Mouse (Mus musculus) ovary, postnatal 10 days (tissue): ENCODE measurements at regions not wholly inside any gene's neighbourhood (a gene's known extent, or its start where the extent isn't known, plus 50 kb on each side); places are given as distances from the start of the nearest gene placed in this dataset.
A peak's percentile ranks its signal among the peaks of the same experiment; 100 is the strongest.
"Not testable (repeated sequence)": the region's sequence is repeated elsewhere in the genome, so short reads cannot be mapped to it uniquely, and the experiment has no call there.

Experiments
- DNase-seq: peaks from one replicate; pipeline ENCODE4 v3.0.0; 2022; ENCODE audit warnings: low spot score

DNA sequence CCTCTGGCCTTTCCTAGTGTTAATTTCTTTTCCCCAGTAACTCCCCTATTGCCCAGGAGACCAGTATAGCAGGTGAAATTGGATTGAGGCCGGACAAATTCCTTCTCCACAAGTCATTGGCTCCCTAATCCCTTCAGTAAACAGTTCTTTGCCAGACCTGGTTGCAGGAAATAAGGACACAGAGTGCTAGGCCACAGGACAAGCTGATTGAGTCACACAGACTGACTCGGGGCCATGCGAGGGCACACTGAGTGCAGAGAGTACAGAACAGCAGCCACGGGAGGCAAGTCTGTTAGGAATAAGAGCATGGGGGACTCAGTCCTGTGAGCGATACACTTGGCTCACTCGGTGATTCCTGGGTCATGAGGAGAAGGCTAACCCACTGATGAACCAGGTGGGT lies 134.3 kb upstream of the Ajap1 start:
- DNase-seq, result no peak

DNA sequence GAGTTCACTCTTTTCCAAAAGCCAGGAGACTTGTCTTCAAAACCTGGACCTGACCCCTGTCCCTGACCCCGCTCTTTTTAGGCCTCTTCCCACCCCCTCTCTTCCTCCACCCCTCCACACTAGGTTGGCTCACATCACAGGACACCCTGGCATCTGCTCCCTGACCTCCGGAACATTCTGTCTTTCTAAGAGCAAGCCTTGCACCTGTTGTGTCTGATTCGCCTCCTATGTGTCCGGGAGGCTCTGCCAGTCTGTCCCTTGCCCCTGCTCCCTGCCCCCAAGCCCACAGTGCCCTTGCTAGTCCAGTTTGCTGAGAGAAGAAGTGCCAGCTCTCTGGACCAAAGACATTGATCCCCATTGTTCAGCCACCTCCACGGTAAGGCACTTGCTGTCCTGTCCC lies 138.3 kb upstream of the Ajap1 start:
- no peak for DNase-seq

DNA sequence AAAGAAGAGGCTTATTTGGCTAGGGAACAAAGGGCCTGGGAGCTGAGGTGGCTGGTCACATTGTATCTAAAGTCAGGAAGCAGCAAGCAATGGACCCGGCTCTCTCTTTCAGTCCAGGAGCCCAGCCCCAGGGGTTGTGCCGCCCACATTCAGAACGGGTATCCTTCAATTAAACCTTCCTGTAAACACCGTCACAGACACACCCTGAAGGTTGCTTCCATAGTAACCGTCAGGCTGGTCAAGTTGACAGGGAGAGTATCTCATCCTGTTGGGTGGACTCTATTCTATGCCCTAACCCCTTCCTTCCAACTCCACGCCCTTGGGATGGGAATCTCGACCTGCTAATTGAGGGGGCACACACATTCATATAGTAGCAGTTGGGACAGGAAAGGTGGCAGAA lies 148.6 kb upstream of the Ajap1 start:
- no peak for DNase-seq

DNA sequence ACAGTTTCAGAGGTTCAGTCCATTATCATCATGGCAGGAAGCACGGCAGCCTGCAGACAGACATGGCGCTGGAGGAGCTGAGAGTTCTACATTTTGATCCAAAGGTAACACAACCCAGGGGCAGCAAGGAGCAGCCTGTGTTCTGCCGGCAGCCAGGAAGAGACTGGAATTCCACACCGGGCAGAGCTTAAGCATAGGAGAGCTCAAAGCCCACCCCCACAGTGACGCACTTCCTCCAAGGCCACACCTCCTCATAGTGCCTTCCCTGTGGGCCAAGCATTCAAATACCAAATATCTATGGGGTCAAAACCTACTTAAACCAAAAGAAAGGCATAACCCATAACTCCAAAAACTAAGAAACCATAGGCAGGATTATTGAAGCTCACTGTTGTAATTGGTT lies 149.4 kb upstream of the Ajap1 start:
- DNase-seq, result no peak

DNA sequence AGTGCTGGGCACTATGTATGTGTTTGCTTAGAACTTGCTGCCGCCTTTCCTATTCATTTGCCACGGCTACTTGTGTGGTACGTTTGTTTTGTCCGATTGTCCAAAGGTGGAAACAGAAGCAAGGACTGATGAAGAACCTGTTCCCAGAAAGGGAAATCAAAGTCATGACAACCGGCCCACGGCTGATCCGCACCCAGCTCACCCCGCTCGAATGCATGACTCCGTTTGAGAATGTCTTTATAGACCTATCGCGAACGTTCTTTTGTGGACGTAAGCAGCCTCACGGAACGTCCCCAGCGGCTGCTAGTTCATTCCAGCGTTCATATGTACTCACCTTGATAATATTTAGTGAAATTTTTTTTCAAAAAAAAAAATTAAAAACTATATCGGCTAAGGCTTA lies 149.9 kb upstream of the Ajap1 start:
- DNase-seq, result no peak

DNA sequence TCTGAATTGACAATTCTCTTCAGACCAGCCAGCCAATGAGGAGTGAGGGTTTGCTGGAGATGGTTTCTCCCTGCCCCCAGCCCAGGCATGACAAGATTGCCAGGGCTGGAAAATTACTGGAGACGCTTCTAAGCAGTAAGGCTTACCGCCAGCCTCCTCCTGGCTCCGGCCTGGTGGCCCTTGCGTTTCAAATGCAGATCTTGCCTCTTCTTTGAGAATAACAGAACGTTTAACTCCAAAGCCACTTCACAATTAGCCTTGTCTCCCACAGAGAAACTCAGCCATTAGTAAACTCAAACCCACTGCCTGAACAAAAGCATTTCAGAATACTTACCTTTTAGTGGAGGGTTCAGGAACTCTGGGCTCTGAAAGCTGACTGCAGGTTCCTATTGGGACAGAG lies 150.6 kb upstream of the Ajap1 start:
- no peak for DNase-seq

DNA sequence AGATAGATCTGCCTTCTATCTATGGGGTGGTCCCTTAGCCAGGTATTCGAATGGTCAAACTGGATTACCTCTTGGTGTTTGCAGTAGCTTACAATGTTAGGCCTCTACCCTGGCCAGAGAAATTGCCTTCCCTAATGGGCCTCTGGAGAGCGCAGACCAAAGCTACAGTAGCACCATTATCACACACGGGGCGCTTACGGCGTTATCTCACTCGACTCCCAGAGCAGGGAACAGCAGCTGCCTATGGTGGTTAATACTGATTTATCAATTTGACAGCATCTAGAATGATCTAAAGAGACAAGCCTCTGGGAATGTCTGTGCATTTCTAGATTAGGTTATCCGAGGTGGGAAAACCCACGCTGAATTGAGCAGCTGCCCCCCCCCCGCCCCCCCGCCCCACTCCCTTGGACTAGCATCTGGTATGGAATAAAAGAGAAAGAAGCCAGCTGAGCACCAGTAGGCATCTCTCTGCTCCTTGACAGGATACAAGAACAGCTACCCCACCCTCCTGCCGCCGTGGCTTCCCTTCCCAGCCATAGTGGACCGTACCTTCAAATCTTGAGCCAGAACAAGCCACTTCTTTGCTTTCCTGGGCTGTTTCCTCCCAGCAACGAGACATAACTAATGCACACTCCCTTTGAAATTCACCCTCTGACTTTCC lies 151.7 kb upstream of the Ajap1 start:
- no peak for DNase-seq

DNA sequence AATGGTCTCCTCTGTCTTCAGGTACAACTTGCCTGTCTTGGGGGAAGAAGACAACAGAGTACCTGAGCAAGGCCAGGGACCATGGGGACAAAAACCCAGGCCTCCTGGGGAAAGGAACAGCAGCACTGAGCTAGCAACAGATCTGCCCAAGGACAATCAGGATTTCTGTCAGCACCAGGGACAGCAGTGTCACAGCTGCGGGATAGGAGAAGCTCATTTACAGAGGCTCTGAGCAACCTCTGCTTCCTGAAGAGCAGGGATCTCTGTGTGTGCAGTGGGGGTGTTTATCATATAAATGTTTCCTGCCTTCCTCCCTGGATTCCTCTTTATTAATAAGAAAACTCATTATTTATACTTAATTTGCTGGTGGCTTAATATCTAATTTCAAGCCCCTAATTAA lies 155.4 kb upstream of the Ajap1 start:
- no peak for DNase-seq

DNA sequence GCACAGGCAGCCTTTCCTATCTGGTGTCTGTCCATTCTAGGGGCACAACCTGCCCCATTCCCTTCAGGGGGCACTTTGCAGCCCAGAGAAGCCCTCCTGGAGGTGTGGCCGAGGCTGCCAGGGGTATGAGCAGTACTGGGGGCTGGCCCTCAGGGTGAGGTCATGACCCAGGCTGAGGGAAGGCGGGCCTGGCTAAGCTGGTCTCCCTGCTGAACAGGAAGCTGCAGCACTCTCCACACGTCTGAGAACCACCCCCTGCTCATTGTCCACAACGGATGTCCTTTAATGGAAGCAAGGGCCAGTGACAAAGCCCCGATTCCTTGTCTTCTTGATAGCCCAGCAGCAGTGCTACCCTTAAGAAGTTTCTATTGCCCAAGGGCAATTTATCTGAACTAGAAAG lies 169.2 kb upstream of the Ajap1 start:
- DNase-seq, result no peak

DNA sequence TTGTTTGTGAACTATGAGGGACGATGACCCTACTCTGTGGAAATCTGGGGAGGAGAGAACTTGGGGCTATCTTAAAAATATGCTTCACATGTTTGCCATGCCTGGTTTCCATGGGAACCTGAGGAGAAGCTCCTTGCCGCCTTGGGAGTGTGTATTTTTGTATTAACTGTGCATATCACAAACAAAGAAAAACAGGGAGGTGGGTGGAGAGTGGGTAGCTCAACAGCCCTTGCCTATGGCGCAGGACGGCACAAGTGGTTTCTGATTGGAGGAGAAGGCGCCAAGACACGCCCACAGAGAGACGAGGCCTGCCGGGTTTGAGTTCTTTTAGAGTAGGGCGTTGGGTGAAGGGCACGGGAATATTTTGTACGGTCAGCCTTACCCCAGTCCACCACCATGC lies 170.2 kb upstream of the Ajap1 start:
- DNase-seq, result no peak

DNA sequence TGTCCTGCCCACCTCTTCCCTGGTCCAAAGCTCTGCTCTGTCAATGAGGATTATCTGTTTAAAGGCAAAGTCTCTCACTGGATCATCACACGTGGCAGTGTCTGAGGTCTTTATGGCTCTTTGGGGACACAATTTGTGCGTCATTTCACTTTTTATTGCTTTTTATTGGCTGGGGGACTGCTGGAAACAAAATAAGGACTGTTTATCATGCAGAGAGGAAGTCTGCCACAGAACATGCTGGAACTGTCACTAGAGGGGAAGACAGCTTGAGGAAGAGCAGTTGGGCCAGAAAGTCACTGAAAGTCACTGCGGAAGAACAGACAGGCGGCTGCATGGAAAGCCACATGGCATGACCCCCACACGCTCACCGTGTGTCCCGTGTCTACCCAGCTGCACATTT lies 180.1 kb upstream of the Ajap1 start:
- DNase-seq, result no peak

DNA sequence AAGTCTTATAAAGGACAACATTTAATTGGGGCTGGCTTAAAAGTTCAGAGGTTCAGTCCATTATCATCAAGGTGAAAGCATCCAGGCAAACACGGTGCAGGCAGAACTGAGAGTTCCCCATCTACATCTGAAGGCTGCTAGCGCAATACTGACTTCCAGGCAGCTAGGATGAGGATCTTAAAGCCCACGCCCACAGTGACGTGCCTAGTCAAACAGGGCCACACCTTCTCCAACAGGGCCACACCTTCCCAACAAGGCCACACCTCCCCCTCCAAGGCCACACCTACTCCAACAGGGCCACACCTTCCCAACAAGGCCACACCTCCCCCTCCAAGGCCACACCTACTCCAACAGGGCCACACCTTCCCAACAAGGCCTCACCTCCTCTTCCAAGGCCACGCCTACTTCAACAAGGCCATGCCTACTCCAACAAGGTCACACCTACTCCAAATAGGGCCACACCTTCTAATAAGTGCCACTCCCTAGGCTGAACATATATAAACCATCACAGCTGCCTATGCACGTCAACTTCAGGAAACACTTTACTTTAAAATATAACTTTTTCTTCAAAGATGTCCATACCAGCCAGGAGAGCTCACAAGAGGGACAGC lies 184.1 kb upstream of the Ajap1 start:
- DNase-seq, result not testable (repeated sequence)

DNA sequence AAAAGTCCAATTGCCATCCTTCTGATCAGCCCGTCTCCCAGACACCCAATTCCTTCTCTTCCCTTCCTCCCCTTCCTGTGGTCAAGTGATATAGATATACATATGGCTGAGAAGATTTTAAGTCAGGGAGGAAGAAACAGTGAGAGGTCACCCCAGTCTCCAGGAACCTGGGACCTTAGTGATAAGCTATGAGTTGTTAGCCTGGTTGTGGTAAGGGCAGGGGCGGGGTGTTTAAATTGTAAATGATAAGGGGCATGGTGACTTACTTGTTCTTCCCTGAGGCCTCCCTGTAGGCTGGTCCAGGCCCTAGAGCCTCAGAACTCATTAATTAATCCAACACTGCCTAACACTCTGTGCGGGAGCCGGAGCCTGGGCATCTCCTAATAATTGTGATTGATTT lies 186.5 kb upstream of the Ajap1 start:
- no peak for DNase-seq

DNA sequence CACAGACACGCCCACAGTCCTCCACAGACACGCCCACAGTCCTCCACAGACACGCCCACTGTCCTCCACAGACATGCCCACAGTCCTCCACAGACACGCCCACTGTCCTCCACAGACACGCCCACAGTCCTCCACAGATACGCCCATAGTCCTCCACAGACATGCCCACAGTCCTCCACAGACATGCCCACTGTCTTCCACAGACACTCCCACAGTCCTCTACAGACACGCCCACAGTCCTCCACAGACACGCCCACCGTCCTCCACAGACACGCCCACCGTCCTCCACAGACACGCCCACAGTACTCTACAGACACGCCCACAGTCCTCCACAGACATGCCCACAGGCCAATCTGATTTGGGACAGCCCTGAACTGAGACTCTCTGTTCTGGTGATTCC lies 187.6 kb upstream of the Ajap1 start:
- no peak for DNase-seq

DNA sequence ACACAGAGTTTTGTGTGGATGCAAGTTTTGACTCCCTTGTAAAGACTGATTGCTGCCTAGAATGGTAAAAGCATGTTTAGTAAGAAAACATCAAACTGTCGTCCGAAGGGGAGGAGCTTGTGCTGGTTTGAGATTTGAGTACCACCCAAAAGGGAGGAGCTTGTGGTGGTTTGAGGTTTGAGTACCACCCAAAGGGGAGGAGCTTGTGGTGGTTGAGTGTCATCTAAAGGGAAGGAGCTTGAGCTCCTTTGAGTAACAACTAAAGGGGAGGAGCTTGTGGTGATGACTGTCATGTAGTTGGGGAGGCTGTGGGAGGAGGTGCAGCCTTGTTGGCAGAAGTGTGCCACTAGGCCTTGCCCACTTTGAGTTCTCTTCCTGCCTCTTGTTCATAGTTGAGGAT lies 192.8 kb upstream of the Ajap1 start:
- DNase-seq, result no peak

DNA sequence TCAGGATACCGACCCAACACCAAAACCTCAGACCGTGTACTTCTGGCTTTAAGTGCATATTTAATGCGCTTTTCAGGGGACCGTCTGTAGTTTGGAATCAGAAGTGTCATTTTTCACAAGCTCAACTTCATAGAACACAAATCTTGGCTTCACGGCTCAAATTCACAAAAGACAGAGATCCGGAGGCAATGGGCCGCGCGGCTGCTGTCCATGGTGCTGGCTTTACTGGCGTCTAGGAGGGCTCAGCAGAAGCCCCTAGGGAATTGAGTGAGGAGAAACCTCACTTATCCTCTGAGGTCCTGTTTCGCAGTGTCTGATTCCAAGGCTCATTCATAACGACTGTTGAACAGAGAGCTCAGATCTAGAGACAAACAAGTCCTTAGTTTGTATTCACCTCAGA lies 196.5 kb upstream of the Ajap1 start:
- DNase-seq, result peak; percentile 6

DNA sequence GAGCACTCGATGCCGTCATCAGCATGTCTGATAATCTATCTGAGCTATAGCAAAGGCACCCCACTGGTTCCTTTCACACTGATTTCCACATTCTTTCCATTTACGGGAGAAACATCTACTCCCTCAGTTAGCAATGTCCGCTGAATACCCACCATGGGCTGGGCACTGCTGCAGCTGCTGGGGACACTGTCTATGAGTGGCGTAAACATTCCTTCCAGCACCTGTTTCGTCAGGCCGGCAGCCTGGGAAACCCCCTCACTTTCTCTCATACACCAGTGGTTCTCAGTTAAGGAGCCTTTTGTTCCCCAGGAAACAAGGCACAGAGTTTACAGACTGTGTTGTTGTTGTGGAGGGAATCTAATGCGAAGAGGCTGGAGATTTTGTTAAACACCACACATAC lies 205.8 kb upstream of the Ajap1 start:
- no peak for DNase-seq

DNA sequence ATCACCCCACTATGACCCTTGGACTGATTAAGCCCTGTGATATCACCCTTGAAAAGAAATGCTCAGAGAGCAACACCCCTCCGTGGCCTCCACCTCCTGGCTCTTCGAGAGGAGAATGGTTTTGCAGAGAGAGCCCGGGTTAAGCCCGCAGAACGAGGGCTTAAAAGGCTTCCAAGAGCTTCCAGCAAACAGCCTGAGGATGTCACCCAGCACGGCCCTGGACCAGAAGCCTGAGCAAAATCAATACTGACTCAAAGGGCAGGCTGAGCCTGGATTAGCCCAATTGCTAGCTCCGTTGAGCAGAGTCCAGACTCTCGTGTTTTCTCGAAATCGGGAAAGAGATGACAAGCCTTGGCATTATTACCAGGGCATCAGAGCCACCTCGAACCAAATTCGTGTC lies 211.3 kb upstream of the Ajap1 start:
- no peak for DNase-seq

DNA sequence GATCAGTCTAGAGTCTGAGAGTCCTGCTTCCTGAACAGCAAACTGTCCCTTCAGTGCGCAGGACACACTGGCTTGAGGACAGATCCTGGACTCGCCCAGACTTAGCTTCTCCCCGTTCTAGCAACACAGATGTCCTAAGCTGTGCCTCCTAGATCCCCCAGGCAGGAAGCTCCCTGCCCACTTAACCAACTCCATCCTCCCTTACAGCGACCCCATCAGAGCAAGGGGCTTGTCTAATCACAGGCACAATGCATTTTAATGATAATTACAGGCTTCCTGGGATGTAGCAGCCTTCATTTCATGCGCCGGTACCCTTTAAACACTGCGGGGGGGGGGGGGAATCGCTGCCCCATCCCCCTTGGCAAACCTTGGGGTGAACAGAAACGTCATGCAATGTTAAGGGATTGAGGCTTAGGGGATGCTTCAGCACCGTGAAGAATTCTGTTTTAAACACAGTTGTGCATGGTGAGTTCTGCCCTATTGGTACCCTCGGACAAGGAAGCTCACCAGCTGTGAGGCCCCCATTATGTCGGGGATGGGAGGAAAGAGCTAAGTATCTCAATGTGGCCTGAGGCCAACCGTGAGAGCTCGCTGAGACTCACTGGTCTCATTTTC lies 213.9 kb upstream of the Ajap1 start:
- no peak for DNase-seq

DNA sequence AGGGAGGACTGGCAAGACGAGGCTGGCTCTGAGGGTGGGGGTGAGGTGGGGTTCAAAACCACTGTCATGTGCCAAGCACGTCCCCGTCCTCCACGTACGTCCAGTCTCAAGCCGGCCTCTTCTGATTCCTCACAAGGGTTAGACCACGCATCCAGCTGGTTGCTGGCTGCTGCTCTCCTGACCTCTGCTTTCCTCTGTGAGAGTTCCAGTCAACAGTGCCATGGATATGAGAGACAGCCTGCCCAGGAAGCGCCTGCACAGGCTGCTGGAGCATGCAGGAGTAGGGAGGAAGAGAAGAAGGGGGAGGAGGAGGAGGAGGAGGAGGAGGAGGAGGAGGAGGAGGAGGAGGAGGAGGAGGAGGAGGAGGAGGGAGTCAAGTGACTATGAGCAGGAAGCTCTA lies 224.6 kb upstream of the Ajap1 start:
- no peak for DNase-seq

DNA sequence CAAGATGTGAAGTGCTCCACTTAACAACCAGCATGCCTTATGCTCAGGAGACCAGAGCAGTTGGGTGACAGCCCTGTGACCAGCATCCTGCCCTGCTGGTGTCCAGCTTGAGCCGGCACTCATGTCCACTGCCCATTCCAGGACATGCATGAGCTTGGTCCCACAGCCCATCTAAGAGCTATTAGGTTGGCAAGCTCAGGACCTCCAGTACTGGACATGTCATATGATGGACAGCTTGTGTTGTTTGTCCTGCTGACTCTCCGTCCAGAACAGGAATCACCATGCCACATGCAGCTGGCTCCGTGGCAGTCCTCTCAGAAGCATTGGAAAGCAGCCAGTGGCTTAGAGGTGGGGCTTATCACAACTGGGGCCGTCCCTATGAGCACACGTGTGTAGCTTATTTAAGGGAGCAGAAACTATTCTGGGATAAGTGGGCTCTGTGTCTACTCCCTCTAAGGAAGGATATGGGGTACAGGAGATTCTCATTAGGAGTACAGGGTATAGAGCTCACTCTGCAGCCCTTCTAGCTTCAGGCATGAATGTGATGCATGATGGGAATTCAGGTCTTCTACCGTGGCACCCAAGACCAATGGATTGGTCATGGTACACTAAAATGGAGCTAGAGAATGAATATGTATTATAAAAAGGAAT lies 232.5 kb upstream of the Ajap1 start:
- DNase-seq, result no peak

DNA sequence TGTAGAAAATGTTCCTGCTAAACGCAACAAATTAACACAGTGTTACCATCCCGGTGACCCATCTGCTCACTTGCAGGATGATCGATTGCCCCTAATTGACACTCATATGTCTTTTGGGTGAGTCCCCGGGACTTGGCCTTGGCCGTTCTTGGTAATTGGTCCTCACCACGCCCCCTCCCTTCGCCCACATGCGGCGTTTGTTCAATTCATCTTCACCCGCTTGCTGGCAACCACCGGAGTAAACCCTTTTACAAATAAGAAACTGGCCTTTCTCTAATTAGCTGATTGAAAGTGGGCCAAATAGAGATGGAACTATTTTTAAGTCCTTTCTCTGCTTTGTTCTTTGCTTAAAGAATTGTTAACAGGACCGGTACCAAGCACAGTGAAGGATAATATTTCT lies 234.7 kb upstream of the Ajap1 start:
- no peak for DNase-seq

DNA sequence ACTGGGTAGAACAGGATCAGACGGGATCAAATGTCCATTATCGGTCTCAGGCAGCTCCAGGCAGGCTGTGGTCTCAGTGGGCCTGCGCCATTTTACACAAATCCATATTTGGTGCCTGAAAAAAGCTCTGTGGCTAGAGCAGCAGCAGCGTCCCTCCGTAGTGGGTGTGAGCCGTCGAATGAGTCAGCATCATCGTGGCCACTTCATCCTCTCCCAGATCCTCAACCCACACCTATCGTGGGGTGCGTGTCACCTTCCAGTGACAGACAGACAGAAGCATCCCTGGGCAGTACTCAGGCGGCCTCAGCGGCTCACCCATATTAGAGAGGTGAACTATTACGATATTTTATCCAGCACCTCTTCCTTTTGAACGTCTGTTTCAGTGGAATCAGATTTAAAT lies 233.0 kb upstream of the A430005L14Rik start:
- no peak for DNase-seq

DNA sequence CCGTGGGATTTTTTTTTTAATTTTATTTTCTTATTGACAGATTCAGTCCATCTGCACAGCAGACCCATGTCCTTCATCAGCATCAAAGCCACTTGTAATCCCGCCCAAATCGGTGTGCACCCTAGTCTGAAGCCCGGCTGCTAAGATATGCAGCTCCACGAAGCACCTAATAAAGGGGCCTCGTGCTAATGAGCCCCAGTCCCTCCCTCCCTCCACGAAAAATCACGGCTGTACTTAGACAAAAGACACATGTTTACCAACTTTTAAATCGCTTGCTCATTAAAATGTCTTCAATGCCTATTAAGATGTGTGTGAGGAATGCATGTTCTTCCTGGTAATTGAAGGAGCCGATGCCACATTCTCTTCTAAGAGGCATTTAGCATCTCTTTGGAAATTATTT lies 229.8 kb upstream of the A430005L14Rik start:
- no peak for DNase-seq
